Mouse (Mus musculus) left cerebral cortex, postnatal 10 days (tissue): ENCODE measurements around the gene Ralb. TPM values are rescaled to one million over a fixed set of nuclear protein-coding genes. Genes with fewer than 3 reads are reported as not detected.

Experiments
- DNase-seq, 2 experiments: peaks; one replicate each; pipeline ENCODE4 v3.0.0; 2021 to 2022; ENCODE audit warnings: low spot score in 2 of 2, mixed read lengths in 1 of 2; ENCODE audit errors: extremely low spot score in 1 of 2
- intact Hi-C: fragments of 180-260 bp; cut with DNase I; formaldehyde crosslinking; loops from one replicate; pipeline ENCODE4 v1.15.1; 2025
- total RNA-seq, 2 experiments: library from RNA; stranded (reverse); gene quantifications; 2 replicates each; pipeline ENCODE4 v1.2.3; 2021

Gene Ralb
- total RNA-seq, 2 experiments from 2014 or later = 32.3 to 33.9 TPM

DNA sequence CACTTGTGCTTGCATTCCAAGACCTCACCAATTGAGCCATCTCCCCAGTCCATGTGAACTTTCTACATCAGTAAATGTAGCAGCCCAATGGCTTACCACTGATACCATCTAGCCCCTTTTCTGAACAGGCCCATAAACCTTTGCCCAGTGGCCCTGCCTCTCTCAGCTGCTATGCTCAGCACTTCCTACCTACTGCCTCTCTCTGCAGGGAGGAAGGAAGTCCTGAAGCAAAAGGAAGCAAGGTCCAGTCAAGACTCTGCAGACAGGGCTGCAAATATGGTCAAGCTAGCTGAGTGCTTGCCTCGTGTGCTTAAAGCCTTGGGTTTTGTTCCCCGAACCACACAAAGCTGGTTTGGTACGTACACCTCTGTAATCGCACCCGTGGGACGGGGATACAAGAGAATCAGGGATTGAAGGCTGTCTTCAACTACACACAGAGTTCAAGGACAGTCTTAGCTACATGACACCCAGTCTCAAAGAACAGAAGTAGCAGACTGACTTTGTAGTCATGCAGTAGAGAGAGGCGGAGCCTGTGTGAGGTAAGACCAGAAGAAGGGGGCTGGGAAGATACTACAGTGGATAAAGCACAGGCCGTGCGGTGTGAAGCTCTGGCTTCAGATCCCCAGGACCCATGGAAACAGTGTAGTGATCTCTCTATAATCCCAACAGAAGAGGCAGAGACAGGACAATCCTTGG is 5.9 kb downstream of the Ralb start:
- DNase-seq = no peak
- intact Hi-C loops = no loop called here

DNA sequence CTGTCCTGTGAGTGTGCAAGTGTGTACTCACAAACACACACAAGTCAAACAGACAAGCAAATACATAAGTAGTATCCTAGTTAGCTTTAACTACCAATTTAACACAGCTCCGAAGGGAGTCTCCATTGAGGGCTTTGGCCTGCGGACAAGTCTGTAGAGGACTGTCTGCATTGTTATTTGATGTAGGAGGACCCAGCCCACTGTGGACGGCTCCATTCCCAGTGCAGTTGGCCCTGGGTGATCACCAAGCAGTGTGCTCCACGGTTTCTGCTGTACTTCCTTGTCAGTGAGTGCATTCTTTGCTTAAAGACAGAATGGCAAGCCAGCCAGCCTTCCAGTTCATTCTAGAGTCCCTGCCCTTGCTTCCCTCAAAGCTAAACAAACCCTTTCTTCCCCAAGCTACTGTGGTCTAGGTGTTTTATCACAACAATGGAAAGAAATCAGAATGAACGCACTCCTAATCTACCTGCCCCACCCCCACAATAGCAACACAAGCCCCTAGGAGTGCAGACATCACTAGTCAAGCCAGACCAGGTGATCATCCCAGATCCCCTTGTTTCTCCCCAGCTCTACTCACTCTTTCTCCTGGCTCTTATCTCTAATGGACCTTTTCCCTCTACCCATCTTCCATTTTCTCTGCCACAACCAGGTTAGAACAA is 7.1 kb downstream of the Ralb start:
- intact Hi-C loops = no loop called here
- no peak for DNase-seq

DNA sequence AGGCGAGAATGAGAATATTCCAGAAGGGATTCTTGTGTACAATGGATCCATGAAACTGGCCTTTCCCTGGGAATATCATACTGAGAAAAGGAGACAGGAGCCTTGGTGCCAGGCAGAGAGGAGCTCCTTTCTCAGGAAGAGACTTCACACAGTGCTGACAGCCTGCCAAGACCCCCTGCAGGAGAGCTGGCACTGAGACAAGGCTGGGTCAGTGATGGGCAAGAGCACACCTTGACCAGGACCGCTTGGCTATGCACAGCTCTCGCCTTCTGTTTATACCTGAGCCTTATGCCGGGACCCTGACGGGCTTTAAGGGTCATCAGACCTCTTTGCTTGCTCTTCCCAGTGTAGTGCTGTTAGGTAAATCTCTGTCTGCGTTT is 9.2 kb downstream of the Ralb start:
- intact Hi-C loops = no loop called here
- DNase-seq = no peak

DNA sequence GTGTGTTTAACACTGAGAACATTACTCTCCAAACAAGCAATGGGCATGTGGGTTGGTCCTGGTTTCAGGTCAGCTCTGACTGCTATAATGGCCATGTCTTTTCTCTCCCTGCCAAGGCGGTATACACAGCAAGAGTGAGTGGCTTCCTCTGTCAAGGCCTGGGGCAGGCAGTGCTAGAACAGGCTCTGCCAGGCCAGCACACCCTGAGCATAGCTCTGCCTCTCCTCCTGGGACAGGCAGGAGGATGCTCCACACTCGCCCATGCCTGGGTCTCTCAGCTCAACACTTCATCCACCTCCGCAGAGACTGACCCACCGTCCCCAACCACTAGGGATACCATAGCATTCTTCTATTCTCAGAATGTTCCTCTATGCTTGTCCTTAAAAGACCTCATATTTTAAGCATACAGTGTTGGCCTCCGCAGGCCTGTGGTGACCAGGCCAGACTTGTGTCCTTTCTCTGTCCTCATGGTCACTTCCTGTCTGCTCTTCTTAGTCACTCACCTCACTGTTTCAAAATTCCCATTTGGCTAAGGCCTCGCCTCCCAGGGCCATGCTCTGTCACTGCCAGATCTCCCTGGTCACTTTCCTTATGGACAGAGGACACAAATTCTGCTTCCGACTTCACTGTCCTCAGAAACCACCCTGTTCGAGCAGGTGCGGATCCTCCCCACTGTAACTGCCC is 9.7 kb downstream of the Ralb start:
- intact Hi-C loops = no loop called here

DNA sequence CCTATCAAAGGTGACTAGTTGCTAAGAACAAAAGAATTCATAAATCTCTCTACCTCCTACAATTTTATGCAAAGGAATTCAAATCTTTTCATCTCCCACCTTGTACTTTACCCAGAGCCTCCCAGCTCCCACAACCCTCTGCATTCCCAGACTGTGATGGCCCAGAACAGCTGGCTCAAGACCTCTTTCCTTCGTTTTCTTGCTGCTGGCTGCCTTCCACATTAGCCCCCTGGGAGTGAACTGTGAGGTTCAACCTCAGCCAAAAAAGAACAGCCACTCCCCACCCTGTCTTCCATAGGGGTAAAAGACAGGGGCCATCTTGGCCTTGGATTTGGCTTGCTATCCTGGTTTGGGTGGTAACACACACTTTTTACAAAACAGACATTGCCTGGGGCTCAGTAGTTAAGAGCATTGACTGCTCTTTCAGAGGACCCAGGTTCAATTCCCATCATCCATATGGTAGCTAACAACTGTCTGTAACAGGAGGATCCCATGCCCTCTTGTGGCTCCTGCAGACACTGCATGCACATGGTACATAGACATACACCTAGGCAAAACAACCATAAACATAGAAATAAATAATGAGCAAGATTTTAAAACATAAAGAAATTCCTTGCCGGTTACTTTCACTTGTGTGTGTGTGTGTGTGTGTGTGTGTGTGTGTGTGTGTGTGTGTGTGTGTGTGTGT is 10.4 kb downstream of the Ralb start:
- intact Hi-C loops = no loop called here

More for the DNA sequence above, 9.7 kb downstream of the Ralb start:
- DNase-seq = no peak

DNA sequence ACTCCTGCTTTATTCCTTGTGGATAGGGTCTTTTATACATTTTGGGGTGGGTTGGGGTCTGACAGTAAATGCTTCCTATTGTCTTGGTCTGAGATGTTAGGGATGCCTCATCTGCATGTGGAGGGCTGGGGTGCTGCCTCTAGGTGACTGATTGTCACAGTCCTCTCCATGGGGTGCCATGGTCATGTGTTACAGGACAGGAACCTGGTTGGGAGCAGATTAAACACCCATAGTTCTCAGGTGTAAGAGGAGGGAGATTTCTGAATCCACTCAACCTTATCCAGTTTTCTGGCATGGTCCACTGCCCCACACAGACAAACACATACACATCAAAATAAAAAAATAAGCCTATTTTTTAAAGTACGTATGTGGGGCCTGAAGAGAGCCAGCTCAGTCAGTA is 12.1 kb downstream of the Ralb start:
- intact Hi-C loops = no loop called here
- DNase-seq = no peak

More for the DNA sequence above, 10.4 kb downstream of the Ralb start:
- no peak for DNase-seq

DNA sequence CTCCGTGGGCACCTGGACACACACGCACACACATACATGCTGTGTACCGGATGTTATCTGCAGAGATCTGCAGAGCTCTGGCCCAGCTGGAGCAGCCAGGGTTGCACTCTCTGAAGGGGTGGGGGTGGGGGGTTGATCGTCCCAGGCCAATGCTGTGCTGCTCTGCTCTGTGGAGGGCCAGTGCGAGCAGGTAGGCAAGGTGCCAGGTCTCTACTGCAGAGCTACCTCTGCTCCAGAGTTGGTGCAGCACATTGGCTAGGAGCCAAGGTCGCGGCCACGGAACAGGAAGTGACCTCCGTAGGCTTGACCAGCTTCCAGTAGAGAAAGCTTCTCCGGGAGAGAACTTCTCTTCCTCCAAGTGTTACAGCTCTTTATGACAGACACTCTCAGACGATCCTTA is 12.5 kb downstream of the Ralb start:
- intact Hi-C loops = no loop called here
- peak in 1 of 2 experiments; percentile 89 for DNase-seq

DNA sequence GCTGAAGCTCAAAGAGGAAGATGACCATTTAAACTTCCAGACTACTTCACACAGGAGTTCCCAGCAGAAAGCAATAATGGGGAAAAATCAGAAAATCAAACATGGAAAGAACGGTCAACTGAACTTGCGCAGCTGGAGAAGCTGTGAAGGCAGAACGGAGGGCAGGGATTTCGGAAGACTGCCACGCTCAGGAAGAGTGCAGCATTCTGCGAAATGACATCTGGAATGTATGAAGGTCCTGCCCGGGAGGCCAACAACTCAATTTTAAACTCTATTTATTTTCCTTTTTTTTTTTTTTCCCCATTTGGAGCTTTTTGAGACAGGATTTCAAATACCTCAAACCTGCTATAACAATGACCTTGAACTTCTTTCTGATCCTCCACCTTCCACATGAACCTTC is 13.8 kb downstream of the Ralb start:
- intact Hi-C loops = no loop called here
- DNase-seq = no peak

DNA sequence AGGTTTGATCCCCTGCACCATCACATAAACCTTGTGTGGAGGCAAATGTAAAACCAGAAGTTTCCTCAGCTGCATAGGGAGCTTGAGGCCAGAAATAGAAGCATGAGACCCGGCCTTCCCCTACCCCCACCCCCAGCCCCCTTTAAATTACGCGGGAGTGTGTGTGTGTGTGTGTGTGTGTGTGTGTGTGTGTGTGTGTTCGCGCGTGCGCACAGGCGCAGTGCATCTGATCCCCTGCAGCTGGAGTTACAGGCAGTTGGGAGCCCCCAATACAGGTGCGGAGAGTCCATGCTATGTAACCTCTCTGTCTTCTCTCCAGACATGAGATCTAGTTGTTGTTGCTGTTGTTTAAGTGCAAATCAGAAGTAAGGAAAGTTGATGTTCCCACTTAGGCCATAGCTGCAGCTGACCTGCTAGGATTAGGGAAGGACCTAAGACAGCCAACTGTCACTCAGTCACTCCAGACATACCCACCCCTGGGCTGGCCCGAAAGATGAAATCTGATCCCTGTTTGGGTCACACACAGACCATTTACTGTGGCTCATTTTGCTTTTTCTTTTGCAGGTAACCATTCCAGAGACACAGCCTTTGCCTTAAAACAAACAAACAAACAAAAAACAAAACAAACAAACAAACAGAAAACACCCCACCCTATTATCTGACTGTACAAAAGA is 16.5 kb downstream of the Ralb start:
- intact Hi-C loops = no loop called here
- DNase-seq = no peak

DNA sequence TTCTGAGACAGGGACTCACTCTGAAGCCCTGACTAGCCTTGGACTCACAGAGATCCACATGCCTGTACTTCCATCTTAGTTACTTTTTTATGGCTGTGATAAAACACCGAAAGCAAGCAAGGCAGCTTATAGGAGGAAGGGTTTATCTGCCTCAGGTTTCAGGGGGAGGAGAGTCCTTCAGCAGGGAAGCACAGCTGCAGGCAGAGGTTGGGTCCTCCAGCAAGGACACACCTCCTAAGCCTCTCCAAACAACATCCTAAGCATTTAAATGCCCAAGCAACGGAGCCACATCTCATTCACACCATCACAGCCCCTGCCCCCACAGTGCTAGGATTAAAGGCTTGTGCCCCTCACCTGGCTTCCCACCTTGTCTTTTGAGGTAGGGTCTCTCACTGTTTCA is 18.8 kb downstream of the Ralb start:
- intact Hi-C loops = no loop called here

DNA sequence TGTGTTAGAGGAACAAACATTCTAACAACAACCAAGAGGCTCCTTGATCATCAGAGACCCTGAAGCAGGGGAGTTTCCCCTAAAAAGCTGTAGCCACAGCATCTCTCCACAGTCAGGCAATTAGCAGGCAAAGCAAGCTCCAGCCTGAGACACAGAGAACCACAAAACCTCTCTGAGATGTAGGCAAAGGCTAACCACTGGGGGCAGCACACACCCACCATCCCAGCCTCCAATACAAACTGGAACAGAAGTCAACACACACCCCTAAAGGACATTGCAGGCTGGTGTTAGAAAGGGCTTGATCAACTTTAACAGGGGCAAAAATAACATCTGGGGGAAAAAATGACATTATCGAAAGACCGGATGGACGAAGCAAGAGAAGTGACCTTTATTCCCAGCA is 20.1 kb downstream of the Ralb start:
- intact Hi-C loops = no loop called here
- peak in 1 of 2 experiments; percentile 54 for DNase-seq

More for the DNA sequence above, 18.8 kb downstream of the Ralb start:
- no peak for DNase-seq

DNA sequence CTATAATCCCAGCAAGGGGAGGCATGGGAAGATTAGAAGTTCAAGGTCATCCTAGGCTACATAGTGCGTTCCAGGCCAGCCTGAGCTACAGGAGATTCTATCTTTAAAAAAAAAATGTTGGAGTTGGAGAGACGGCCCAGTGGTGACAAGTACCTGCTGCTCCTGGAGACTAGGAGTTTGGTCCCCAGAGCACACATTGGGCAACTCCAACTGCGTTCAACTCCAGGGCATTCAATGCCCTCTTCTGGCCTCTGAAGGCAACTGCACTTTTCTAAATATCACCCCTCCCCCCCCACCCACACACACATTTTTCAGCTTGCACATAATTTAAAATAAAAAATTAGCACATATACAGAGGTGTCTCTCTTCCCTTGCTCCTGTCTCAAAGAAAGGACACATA is 21.7 kb downstream of the Ralb start:
- no peak for DNase-seq
- intact Hi-C loops = no loop called here

DNA sequence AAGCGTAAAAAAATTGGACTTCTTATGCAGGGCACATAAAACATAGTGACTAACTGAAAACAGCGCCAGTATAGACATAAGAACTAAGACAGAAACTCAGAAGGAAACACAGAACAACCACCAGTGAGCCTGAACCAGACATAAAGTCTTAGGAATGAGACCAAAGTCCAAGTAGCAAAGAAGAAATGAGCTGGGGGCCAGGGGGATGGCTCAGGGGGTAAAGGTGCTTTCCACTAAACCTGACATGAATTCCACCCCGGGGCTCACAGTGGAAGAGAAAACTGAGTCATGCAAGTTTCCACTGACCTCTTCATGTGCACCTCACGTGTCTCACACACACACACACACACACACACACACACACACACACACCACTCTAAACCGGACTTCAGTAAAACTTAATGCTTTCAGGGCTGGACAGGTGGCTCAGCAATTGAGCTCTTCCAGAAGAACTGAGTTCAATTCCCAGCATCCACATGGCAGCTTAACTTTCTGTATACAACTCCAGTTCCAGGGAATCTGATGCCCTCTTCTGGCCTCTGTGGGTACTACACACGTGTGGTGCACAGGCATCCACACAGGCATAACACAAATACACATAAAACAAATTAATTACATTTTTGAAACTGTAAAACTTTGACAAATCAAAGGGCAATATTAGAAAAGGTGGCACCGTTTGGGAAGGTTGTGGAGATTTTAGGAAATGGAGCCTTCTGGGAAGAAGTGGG is 23.2 kb downstream of the Ralb start:
- DNase-seq = no peak
- intact Hi-C loops = no loop called here

DNA sequence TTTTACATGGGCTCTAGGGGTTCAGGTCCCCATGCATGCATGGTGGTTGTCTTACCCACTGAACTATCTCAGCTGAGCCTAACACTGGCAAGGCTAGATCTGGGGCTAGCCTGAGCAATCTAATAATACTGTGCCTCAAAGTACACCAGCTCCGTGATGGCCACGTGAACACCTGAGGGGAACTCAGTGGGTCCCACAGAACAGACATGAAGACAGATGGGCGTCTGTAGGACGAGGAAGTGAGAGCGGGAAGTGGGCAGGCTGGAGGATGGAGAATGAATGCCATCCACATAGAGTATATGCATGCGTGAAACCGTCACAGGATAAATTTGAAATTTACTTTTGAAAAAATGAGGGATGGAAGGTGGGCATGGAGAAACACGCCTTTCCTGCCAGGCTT is 23.9 kb downstream of the Ralb start:
- intact Hi-C loops = no loop called here
- no peak for DNase-seq

DNA sequence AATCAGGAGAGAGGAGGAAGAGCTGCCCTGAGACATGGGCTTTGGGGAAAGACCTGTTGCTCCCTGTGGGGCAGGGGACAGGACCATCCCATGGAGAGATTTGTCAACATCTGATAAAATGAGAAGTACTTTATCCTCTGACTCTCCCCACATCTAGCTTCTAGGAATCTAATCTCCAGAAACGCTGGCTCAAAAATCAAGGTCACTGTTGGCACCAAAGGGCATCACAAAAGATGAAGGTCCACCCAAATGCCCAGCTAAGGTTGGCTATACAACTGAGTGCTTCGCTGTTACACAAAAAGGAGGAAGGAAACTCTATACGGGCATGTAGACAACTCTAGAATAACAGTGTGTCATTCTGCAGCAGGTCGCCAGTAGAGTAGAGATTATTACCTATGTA is 25.0 kb downstream of the Ralb start:
- intact Hi-C loops = no loop called here
- DNase-seq = no peak

DNA sequence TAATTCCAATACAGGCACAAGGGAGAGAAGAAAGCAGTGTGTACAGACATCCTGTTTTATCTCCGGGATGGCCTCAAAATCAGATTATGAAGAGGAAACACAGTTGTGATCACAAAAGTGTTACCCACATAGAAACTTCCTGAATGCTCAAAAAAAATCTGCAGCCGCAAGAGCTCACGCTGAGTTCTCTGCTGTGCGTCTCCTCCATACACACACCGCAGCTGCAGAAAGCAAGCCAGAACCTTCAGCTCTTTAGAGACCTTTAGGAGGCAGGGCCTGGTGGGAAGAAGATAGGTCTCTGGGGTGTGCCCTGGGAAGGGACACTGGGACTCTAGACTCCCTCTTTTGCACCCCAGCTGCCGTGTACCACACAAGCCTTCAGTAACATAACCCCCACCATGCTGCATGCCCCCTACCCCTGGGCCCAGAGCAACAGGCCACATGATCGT is 27.7 kb downstream of the Ralb start:
- DNase-seq = no peak
- intact Hi-C loops = no loop called here

DNA sequence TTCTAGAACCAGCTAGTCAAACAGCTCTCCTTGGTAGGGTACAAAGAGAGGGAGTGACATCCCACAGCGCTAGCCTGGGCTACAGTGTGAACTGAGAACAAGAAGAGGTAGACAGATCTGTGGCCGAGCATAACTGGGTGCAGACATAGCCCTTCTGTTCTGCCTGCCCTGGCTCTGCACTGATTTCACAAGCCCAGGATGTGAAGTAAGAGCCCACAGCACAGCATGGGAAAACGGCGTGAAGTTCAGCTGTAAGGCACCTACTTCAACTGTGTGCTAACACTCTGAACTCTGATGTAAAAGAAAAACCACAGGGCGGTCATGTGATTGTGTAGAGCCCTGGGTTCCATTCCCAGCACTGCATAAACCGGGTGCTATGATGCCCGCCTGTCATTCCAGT is 29.9 kb downstream of the Ralb start:
- intact Hi-C loops = no loop called here
- no peak for DNase-seq

DNA sequence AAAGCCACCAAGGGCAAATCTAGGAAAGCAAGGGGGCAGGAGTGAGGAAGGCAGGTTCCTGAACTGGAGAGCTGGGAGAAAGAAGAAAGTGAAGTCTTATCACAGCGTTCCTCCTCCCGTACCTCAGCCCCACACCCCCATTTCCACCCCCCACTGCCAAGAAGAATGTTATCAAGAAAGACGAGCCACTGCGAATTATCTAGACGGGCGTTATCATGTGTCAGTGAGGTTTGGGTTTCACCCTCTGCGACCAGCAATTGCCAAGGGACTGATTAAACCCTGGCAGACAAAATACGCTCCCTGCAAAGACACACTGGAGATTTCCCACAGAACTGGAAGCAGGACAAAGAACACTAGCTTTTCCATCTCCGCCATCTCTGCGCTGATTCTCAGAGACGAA is 31.9 kb downstream of the Ralb start:
- DNase-seq = no peak
- intact Hi-C loops = no loop called here
